Mouse (Mus musculus) limb, embryonic 11.5 days (tissue): ENCODE results near the gene Eid2. TPM values are rescaled to one million over a fixed set of nuclear protein-coding genes. Genes with fewer than 3 reads are reported as not detected.
"Not testable (repeated sequence)": the region's sequence is repeated elsewhere in the genome, so short reads cannot be mapped to it uniquely, and the experiment has no call there.

ENCODE experiments used
- ATAC-seq: fragments of 200-750 bp; cut with Nextera tagmentation; 2 replicates; pipeline ENCODE4 v1.8.0; 2017; ENCODE audit warnings: low read depth; ENCODE audit not compliant: insufficient number of reproducible peaks, low FRiP score, low TSS enrichment
- DNase-seq: peaks from one replicate; pipeline ENCODE4 v3.0.0-alpha.2; 2015; ENCODE audit warnings: low spot score
- H3K27ac ChIP-seq: fragments of 300-500 bp; sonication (generic); replicated peaks from 2 replicates; pipeline ENCODE4 v1.5.1; 2014; ENCODE audit warnings: low read depth, mild to moderate bottlenecking, low read length
- H3K27me3 ChIP-seq: fragments of 300-500 bp; sonication (generic); 2 replicates; pipeline ENCODE4 v1.6.1; 2014; ENCODE audit warnings: mild to moderate bottlenecking, low read length, mixed read lengths; ENCODE audit not compliant: control insufficient read depth, insufficient read depth
- H3K36me3 ChIP-seq: fragments of 300-500 bp; sonication (generic); 2 replicates; pipeline ENCODE4 v1.6.1; 2014; ENCODE audit warnings: mild to moderate bottlenecking, low read length, moderate library complexity, mixed read lengths; ENCODE audit not compliant: control insufficient read depth, insufficient read depth
- H3K4me1 ChIP-seq: fragments of 300-500 bp; sonication (generic); 2 replicates; pipeline ENCODE4 v1.6.1; 2014; ENCODE audit warnings: low read length, mixed read lengths; ENCODE audit not compliant: control insufficient read depth, insufficient read depth
- H3K4me2 ChIP-seq: fragments of 300-500 bp; sonication (generic); 2 replicates; pipeline ENCODE4 v1.6.1; 2014; ENCODE audit warnings: low read depth, mild to moderate bottlenecking, moderate library complexity; ENCODE audit not compliant: severe bottlenecking
- H3K4me3 ChIP-seq: fragments of 300-500 bp; sonication (generic); 2 replicates; pipeline ENCODE4 v1.5.1; 2014; ENCODE audit warnings: low read depth, low read length
- H3K9ac ChIP-seq: fragments of 300-500 bp; sonication (generic); 2 replicates; pipeline ENCODE4 v1.6.1; 2014; ENCODE audit warnings: mild to moderate bottlenecking, low read length
- H3K9me3 ChIP-seq: fragments of 300-500 bp; sonication (generic); 2 replicates; pipeline ENCODE4 v1.6.1; 2016; ENCODE audit warnings: low read length; ENCODE audit not compliant: control insufficient read depth
- WGBS: fragments of 180-500 bp; shearing (Covaris S2); extraction: QIAGEN DNeasy Blood & Tissue Kit; methylation state at CpG from one replicate; pipeline ENCODE4 v1.1.7; 2014; 5-methylcytosine and 5-hydroxymethylcytosine counted together
- polyA plus RNA-seq: library from polyadenylated mRNA; unstranded; fragments of >200 nt; fragmentation: Nextera tagmentation; extraction: Ambion mirVana; gene quantifications from 2 replicates; pipeline ENCODE4 v1.2.1, GENCODE M21; 2014

Gene Eid2
- polyA plus RNA-seq = 12.8 and 16.2 TPM in 2 replicates

DNA sequence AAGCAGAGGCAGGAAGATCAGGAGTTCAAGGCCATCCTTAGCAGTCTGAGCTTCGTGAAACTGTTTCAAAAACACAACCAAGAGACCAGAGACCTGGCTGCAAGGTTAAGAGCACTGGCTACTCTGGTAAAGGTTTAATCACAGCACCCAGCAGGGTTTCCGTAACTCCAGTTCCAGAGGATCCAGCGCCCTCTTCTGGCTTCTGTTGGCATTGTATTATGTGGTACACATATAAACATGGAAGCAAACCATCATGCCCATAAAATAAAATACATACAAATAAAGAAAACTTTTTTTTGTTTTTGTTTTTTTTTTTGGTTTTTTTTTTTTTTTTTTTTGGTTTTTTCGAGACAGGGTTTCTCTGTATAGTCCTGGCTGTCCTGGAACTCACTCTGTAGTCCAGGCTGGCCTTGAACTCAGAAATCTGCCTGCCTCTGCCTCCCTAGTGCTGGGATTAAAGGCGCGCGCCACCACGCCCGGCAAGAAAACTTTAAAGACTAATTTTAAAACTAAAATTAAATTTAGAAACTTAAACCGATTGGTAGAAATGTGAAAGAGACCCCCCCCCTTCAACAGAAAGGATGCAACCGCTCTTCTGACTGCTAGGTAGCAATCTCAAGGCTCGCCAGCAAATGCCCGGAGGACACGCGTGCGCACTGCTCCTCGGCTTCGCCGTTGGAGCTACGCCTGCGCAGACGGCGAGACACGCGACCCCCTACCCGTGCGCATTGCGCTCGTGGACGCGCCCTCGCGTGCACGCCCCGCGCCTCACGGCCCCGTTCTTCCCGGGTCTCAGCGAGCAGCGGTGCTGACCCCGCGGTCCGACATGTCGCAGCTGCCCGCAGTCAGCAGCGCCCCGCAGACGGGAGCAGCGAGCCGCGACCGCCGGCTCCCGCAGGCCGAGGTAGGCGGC lies at the start of gene Eid2:
TSS of gene Eid2 (plus strand) at position 753 of the 913 bp plus-strand sequence.
- ATAC-seq = peak; percentile 79
- Histone ChIP-seq H3K27ac (peak within 1 kb of the TSS; percentile 89), H3K27me3 (no peaks in the 10 kb centered on the region), H3K4me1 (no peaks in the 10 kb centered on the region), H3K4me3 (peak within 1 kb of the TSS; percentile 72), H3K9me3 (no peaks in the 10 kb centered on the region), H3K36me3 (peaks cover 2% of the 10 kb centered on the region), H3K9ac (peak within 1 kb of the TSS; percentile 98), H3K4me2 (peak within 1 kb of the TSS; percentile 68)
- DNase-seq = peak; percentile 87
- 5% methylated on average over 57 of the region's 57 CpGs for WGBS

DNA sequence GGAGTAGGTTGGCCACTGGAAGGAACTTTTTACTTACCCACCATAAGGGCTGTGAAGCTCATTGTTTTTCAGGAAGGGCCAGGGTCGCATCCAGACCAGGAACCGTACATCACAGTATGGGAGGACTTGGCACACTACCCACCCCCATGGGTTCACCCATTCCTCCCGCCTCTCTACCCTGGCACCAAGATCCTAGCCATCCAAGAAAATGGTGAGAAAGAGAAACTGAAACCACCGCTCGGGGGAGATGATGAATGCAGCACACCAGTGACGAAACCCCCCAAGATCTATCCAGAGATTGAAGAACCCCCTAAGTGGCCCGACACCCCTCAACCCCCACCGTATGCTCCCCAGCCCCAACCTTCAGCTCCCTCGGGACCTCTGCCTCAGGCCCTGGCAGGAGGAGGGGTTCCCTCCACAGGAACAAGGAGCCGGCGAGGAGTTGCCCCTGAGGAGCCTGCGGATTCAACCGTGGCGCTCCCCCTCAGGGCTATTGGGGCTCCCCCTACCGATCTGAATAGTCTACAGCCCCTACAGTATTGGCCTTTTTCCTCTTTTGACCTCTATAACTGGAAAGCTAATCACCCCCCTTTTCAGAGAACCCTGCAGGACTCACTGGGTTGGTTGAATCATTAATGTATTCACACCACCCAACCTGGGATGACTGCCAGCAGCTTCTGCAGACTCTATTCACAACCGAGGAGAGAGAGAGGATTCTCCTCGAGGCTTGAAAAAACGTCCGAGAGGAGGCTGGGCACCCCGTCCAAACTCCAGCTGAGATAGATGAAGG lies 48.5 kb upstream of the Eid2 start:
- not testable (repeated sequence) for ATAC-seq, H3K9ac ChIP-seq

DNA sequence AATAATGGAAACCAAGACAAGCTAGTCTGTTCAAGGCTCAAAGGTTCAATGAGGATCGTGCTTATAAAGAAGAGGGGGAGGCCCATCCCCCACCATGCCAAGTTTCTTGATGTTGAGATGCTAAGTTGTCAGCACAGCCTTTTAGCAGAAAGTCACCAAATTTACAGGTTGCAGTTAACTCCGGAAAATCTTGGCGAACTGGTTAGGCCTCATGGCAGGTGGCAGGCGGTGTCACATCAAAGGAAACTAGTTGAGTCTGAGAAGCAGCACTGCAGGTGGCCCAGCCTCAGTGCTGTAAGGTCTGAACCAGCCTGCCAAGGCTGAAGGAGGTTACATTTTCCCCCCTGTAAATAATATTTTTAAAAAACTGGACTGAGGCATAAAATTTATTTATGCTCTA lies 40.8 kb upstream of the Eid2 start:
- H3K36me3 ChIP-seq, H3K27me3 ChIP-seq, H3K9me3 ChIP-seq, H3K4me3 ChIP-seq, H3K4me2 ChIP-seq, DNase-seq, H3K9ac ChIP-seq, ATAC-seq, H3K4me1 ChIP-seq, H3K27ac ChIP-seq: not testable (repeated sequence)
- WGBS = 87% methylated on average over 4 of the region's 4 CpGs

More for the DNA sequence above, 48.5 kb upstream of the Eid2 start:
- not testable (repeated sequence) for H3K36me3 ChIP-seq, H3K27ac ChIP-seq, H3K4me1 ChIP-seq, H3K4me2 ChIP-seq, H3K27me3 ChIP-seq, H3K9me3 ChIP-seq, DNase-seq, H3K4me3 ChIP-seq
- WGBS = 91% methylated on average over 20 of the region's 20 CpGs

DNA sequence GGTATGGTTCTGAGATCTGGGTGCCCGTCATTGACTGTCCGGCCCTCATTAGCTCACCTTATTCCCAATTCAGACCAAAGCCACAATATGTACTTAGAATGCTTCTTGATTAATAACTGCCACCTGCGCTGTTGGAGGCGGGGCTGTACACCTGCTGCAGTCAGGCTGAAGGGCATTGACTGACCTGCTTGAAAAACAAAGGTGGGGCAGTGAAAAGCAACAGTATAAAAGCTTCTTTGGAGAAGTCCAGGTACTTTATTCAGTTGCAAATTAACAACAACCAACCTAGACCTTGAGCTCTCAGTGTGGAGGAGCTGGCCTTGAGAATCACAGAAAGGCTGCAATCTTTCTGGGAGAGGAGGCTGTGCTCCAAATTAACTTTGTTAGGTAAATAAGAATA lies 40.3 kb upstream of the Eid2 start:
- 96% methylated on average over 4 of the region's 4 CpGs for WGBS
- not testable (repeated sequence) for DNase-seq, H3K4me1 ChIP-seq, H3K4me2 ChIP-seq, H3K27me3 ChIP-seq, H3K36me3 ChIP-seq, H3K4me3 ChIP-seq, ATAC-seq, H3K9ac ChIP-seq, H3K27ac ChIP-seq, H3K9me3 ChIP-seq

DNA sequence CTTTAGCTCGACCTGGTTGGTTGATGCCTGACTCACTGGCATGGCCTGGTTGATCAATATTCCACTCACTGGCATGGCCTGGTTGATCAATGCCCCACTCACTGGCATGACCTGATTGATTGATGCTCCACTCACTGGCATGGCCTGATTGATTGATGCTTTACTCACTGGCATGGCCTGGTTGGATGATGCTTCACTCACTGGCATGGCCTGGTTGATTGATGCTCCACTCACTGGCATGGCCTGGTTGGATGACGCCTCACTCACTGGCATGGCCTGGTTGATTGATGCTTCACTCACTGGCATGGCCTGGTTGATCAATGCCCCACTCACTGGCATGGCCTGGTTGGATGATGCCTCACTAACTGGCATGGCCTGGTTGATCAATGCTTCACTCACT lies 23.7 kb upstream of the Eid2 start:
- not testable (repeated sequence) for H3K9ac ChIP-seq

DNA sequence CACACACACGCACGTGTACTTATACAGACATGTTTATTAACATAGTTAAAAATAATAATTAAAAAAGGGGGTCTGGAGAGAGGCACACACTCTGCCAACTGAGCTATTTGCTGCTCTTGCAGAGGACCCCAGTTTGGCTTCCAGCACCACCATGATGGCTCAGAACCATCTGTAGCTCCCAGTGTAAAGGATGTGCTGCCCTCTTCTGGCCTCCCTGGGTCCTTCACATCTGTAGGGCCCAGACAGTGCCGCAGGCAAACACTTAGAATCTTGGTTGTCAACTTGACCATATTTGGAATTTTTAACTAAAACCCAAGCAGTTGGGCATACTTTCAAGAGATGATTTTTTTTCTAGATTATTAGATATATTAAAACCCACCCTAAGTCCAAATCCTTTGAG lies 18.7 kb upstream of the Eid2 start:
- H3K4me2 ChIP-seq = no peak overlapping the region
- no peaks in the 10 kb centered on the region for H3K9me3 ChIP-seq
- ATAC-seq (no peak), DNase-seq (no peak)
- WGBS = 91% methylated on average over 3 of the region's 3 CpGs
- no peak overlapping the region for H3K4me3 ChIP-seq
- H3K9ac ChIP-seq = no peak overlapping the region
- H3K27ac ChIP-seq = no peak overlapping the region
- H3K36me3 ChIP-seq = no peaks in the 10 kb centered on the region
- no peaks in the 10 kb centered on the region for H3K27me3 ChIP-seq
- no peaks in the 10 kb centered on the region for H3K4me1 ChIP-seq

More for the DNA sequence above, 23.7 kb upstream of the Eid2 start:
- H3K27ac ChIP-seq, ATAC-seq, H3K4me3 ChIP-seq, H3K36me3 ChIP-seq, H3K27me3 ChIP-seq, H3K4me2 ChIP-seq, H3K9me3 ChIP-seq, H3K4me1 ChIP-seq, DNase-seq: not testable (repeated sequence)
- 68% methylated on average over 2 of the region's 2 CpGs for WGBS

DNA sequence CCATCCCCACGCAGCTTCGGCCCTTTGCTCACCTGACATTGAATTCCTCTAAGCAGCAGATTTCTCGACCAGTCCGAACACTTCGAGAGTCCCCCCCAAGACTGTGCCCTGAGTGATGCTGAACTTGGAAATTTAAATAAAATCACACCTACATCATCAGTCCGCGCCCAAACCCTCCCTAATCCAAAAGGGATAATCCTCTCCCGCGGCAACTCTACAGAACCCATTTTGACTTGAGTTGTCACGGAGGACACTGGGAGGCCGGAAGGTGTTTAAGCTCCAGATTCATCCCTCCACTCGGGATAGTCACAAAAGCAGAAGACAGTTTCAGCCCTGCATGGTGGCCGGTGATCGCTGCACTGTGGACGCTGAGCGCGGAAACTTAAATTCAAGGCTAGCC lies 15.7 kb upstream of the Eid2 start:
- DNase-seq (no peak), ATAC-seq (no peak)
- H3K27ac ChIP-seq = no peak overlapping the region
- peaks cover 3% of the 10 kb centered on the region; the same call in 1 of the 2 replicates for H3K9me3 ChIP-seq
- no peaks in the 10 kb centered on the region for H3K4me1 ChIP-seq
- no peaks in the 10 kb centered on the region for H3K36me3 ChIP-seq
- no peak overlapping the region for H3K9ac ChIP-seq
- no peak overlapping the region for H3K4me2 ChIP-seq
- H3K4me3 ChIP-seq = no peak overlapping the region
- H3K27me3 ChIP-seq = no peaks in the 10 kb centered on the region
- WGBS = 89% methylated on average over 17 of the region's 17 CpGs

DNA sequence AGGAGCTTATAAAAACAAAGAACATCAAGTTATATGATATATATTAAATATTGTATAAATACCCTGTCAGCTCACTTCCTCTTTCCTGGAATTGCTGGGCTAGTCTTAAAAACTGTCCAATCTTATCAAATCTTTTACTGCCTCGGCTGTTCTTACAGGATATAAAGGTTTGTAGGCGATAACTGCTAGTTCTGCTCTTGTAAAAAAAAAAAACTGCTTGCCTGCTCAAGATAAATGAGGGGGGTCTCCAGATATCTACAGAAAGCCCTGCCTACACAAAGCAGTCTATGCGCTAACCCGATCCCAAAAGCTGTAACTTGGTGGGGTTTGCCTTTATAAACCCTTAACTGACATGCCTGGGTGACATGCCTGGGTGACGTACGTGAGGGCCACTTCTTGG lies 13.1 kb upstream of the Eid2 start:
- no peaks in the 10 kb centered on the region for H3K27me3 ChIP-seq
- H3K9ac ChIP-seq = no peak overlapping the region

More for the DNA sequence above, 13.1 kb upstream of the Eid2 start:
- H3K36me3 ChIP-seq = no peaks in the 10 kb centered on the region
- H3K9me3 ChIP-seq = peaks cover 3% of the 10 kb centered on the region; the same call in 1 of the 2 replicates
- no peak overlapping the region for H3K4me3 ChIP-seq
- H3K4me1 ChIP-seq = no peaks in the 10 kb centered on the region
- ATAC-seq = no peak
- no peak for DNase-seq
- 88% methylated on average over 6 of the region's 6 CpGs for WGBS
- no peak overlapping the region for H3K27ac ChIP-seq
- no peak overlapping the region for H3K4me2 ChIP-seq
